Mouse (Mus musculus) G1E (cell line): ENCODE results near the gene 5430427O19Rik. TPM values are rescaled to one million over a fixed set of nuclear protein-coding genes. Genes with fewer than 3 reads are reported as not detected.

Source experiments
- ATAC-seq: 2 replicates; pipeline ENCODE4 v1.8.0; 2016; ENCODE audit warnings: mild to moderate bottlenecking; ENCODE audit not compliant: insufficient number of reproducible peaks, poor library complexity, low FRiP score, severe bottlenecking; ENCODE audit errors: extremely low read depth
- DNase-seq: peaks from one replicate; pipeline ENCODE4 v3.0.0; 2012; ENCODE audit warnings: low spot score
- H3K27me3 ChIP-seq: 2 replicates; pipeline ENCODE4 v1.6.1; 2012; ENCODE audit warnings: mild to moderate bottlenecking, low read length, inconsistent platforms; ENCODE audit not compliant: insufficient read depth
- H3K36me3 ChIP-seq: replicated peaks from 2 replicates; pipeline ENCODE3; 2012; ENCODE audit warnings: mild to moderate bottlenecking, inconsistent platforms
- H3K4me1 ChIP-seq: 2 replicates; pipeline ENCODE4 v1.6.1; 2012; ENCODE audit warnings: low read depth, low read length, inconsistent platforms, mixed read lengths; ENCODE audit not compliant: insufficient read depth
- H3K4me3 ChIP-seq: 2 replicates; pipeline ENCODE4 v1.5.1; 2012; ENCODE audit warnings: low read depth, mild to moderate bottlenecking, inconsistent platforms, low read length, moderate library complexity, mixed read lengths
- H3K9me3 ChIP-seq: replicated peaks from 2 replicates; pipeline ENCODE4 v1.6.1; 2012; ENCODE audit warnings: inconsistent platforms
- CTCF ChIP-seq: IDR thresholded peaks from 2 replicates; pipeline ENCODE4 v1.5.1; 2012; ENCODE audit warnings: low read depth, low read length, inconsistent platforms, mixed read lengths
- GATA1 ChIP-seq: IDR thresholded peaks from 2 replicates; pipeline ENCODE4 v1.6.1; 2012; ENCODE audit warnings: borderline replicate concordance, low read length, inconsistent platforms, mixed read lengths
- GATA2 ChIP-seq: IDR thresholded peaks from 2 replicates; pipeline ENCODE4 v1.6.1; 2012; ENCODE audit warnings: low read depth, low read length, inconsistent platforms, borderline replicate concordance
- POLR2AphosphoS5 ChIP-seq: IDR thresholded peaks from 2 replicates; pipeline ENCODE4 v1.6.1; 2012; ENCODE audit warnings: low read depth, low read length, inconsistent platforms; ENCODE audit not compliant: insufficient replicate concordance
- TAL1 ChIP-seq: conservative IDR thresholded peaks from 2 replicates; pipeline ENCODE4 v1.6.1; 2012; ENCODE audit warnings: low read depth, low read length, inconsistent platforms, mixed read lengths
- polyA plus RNA-seq: library from polyadenylated mRNA; stranded (reverse); fragments of >175 nt; gene quantifications from 2 replicates; pipeline ENCODE4 v1.2.3, GENCODE M21; 2012
- total RNA-seq, 2 experiments: library from RNA; stranded (forward) in 1 of 2; stranded (reverse) in 1 of 2; fragments of 200-1000 nt in 1 of 2; fragments of >200 nt in 1 of 2; fragmentation: Nextera tagmentation in 1 of 2; gene quantifications; 2 replicates each; pipeline ENCODE4 v1.2.3; 2014 to 2017

The 5430427O19Rik gene
- total and polyA plus RNA-seq, 3 experiments = 0.12 to 4.5 (median 1.7) TPM

- no peaks in the 10 kb centered on the region for H3K27me3 ChIP-seq
- no peaks in the 10 kb centered on the region for H3K9me3 ChIP-seq
- ATAC-seq (peak; percentile 28; the same call in 1 of the 2 replicates), DNase-seq (no peak)
- H3K4me3 ChIP-seq = no peak overlapping the region
- H3K36me3 ChIP-seq = no peaks in the 10 kb centered on the region
- TF ChIP-seq CTCF (no peak), POLR2AphosphoS5 (no peak), GATA2 (no peak), TAL1 (no peak), GATA1 (no peak)
- H3K4me1 ChIP-seq = no peaks in the 10 kb centered on the region
Observed at GRCm38 (mm10) chrX:85879198-85879977, 9.2 kb downstream of the 5430427O19Rik start.

GRCm38 (mm10) chrX:85886651-85887050, 16.5 kb downstream of the 5430427O19Rik start:
- no peaks in the 10 kb centered on the region for H3K4me1 ChIP-seq
- no peaks in the 10 kb centered on the region for H3K9me3 ChIP-seq
- ATAC-seq (no peak), DNase-seq (no peak)
- TF ChIP-seq POLR2AphosphoS5 (no peak), TAL1 (no peak), GATA2 (no peak), CTCF (no peak), GATA1 (no peak)
- H3K4me3 ChIP-seq = no peak overlapping the region
- H3K27me3 ChIP-seq = no peaks in the 10 kb centered on the region
- H3K36me3 ChIP-seq = no peaks in the 10 kb centered on the region

- Histone ChIP-seq H3K36me3 (no peaks in the 10 kb centered on the region), H3K9me3 (no peaks in the 10 kb centered on the region), H3K27me3 (no peaks in the 10 kb centered on the region), H3K4me3 (no peak overlapping the region), H3K4me1 (no peaks in the 10 kb centered on the region)
- TF ChIP-seq POLR2AphosphoS5 (no peak), GATA2 (no peak)
- ATAC-seq = no peak
- DNase-seq = no peak
Observed at GRCm38 (mm10) chrX:85901195-85901594, 31.0 kb downstream of the 5430427O19Rik start.

GRCm38 (mm10) chrX:85919034-85919433, 48.9 kb downstream of the 5430427O19Rik start:
- ATAC-seq = no peak

GRCm38 (mm10) chrX:85932991-85933390, 62.8 kb downstream of the 5430427O19Rik start:
- H3K4me3 ChIP-seq = no peak overlapping the region
- DNase-seq = no peak

More at GRCm38 (mm10) chrX:85919034-85919433, 48.9 kb downstream of the 5430427O19Rik start:
- no peaks in the 10 kb centered on the region for H3K4me1 ChIP-seq
- DNase-seq = no peak
- H3K4me3 ChIP-seq = no peak overlapping the region
- H3K36me3 ChIP-seq = no peaks in the 10 kb centered on the region
- TF ChIP-seq GATA2 = no peak
- no peak for TF ChIP-seq POLR2AphosphoS5
- TF ChIP-seq GATA1 = no peak
- TF ChIP-seq CTCF = no peak
- no peak for TF ChIP-seq TAL1
- H3K9me3 ChIP-seq = no peaks in the 10 kb centered on the region
- H3K27me3 ChIP-seq = no peaks in the 10 kb centered on the region

More at GRCm38 (mm10) chrX:85932991-85933390, 62.8 kb downstream of the 5430427O19Rik start:
- ATAC-seq = no peak
- TF ChIP-seq GATA1 (no peak), POLR2AphosphoS5 (no peak), CTCF (no peak), TAL1 (no peak), GATA2 (no peak)
- Histone ChIP-seq H3K27me3 (no peaks in the 10 kb centered on the region), H3K9me3 (no peaks in the 10 kb centered on the region), H3K4me1 (no peaks in the 10 kb centered on the region), H3K36me3 (no peaks in the 10 kb centered on the region)

Other genes with a start within 250 kb of the 5430427O19Rik start
- 19.6 and 31.8 TPM in 2 replicates for gene Gk, start 93.5 kb upstream of the 5430427O19Rik start, total RNA-seq (2014; fragmentation: Nextera tagmentation)
- 17.3 and 17.6 TPM in 2 replicates for gene Gk, start 93.5 kb upstream of the 5430427O19Rik start, total RNA-seq (2017)
- 0.90 and 1.0 TPM in 2 replicates for gene Gk, start 93.5 kb upstream of the 5430427O19Rik start, polyA plus RNA-seq
- gene Samt3, start 173.8 kb downstream of the 5430427O19Rik start, total RNA-seq (2014; fragmentation: Nextera tagmentation) = not detected in 2 replicates
- not detected in 2 replicates for gene Samt3, start 173.8 kb downstream of the 5430427O19Rik start, total RNA-seq (2017)
- gene Samt3, start 173.8 kb downstream of the 5430427O19Rik start, polyA plus RNA-seq = not detected in 2 replicates